Mouse (Mus musculus): ENCODE measurements around the gene Pigs.

Pigs gene

GRCm38 (mm10) chr11:78341702-78342101 is 13.5 kb downstream of the Pigs start:
- no peak for DNase-seq

- peak; percentile 78 for DNase-seq
These were observed 15.4 kb downstream of the Pigs start, which contains the start of gene Unc119 for GRCm38 (mm10) chr11:78343381-78344327. Gene Unc119 (plus strand): TSS chr11:78343482.

DNA sequence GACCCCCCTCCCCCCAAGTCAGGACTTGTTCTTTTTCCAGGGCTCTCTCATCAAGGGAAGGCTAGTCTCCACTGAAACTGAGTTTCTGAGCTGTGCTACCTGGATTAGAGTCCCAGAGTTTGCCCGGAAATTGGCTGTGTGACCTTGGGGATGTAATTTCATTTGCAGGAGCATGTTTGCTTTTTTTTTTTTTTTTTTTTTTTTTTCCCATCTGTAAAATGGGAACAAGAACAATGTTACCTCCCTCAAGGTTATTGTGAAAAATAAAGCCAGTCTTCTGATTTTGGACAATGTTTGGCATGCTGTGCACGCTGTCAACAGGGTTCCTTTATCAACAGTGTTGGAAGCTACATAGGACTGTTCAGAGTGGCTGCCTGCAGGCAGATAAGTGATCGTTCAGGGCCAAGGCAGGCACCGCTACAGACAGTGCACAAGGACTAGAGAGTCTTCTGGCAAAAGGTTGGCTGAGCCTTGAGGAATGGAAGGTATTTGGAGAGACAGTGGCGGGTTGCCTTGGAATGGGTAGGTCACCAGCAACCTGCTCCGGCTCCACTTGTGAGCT is 16.2 kb downstream of the Pigs start:
- no peak for DNase-seq

DNA sequence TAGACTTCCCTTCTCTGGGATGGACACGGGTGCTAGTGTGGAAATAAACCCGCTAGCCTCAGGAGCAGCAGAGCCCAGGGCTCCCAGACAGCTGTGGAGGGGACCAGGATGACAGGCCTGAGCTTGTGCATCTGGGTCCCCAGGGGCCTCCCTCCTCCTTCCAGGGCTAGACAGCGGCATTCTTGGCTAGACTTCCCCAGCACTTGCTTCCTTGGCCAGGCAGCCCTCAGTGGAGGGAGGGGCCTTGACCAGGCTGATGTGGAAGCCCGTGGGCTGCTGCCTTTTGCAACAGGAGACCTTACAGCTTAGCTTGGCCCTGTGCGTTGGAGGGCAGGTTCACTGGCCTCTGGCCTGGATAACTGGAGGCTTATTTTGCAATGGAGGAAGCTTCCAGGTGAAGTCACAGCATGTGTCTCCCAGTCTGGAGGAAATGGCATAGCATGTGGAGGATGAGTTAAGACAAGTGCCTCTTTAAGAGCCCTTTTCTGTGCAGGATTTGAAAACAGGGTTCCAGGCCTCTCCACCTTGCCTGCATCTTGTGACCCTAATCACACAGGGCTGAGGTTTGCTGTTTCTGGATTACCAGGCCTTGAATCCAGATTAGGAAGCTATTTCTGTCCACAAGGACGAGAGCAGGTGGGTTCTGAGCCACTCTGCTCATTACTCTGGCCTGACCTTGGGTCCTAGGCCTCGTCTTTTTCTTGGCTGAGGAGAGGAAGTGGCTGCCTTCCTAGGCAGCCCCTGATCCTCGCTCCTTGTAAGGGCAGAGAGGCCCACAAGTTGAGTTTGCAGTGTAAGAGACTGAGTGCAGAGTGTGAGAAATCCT is 16.9 kb downstream of the Pigs start:
- peak; percentile 60 for DNase-seq

DNA sequence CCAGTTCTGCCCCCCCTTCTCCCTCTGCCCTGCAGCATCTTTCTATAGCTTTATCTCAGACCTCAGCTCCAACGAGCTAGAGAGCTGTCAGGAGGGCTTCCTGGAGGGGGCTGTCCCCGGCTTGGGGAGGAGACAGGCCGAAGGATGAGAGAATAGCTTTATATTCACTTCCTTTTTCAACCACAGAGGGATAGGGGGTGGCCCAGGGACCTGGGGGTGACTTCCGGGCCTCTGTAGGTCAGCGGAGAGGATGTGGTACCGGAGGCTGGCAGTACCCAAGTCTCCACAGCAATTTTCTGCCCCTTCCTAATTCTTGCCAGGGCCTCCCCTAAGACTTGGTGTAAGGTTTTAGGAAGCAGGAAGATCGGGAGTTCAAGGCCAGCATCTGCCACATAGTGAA is 17.6 kb downstream of the Pigs start:
- peak; percentile 28 for DNase-seq

DNA sequence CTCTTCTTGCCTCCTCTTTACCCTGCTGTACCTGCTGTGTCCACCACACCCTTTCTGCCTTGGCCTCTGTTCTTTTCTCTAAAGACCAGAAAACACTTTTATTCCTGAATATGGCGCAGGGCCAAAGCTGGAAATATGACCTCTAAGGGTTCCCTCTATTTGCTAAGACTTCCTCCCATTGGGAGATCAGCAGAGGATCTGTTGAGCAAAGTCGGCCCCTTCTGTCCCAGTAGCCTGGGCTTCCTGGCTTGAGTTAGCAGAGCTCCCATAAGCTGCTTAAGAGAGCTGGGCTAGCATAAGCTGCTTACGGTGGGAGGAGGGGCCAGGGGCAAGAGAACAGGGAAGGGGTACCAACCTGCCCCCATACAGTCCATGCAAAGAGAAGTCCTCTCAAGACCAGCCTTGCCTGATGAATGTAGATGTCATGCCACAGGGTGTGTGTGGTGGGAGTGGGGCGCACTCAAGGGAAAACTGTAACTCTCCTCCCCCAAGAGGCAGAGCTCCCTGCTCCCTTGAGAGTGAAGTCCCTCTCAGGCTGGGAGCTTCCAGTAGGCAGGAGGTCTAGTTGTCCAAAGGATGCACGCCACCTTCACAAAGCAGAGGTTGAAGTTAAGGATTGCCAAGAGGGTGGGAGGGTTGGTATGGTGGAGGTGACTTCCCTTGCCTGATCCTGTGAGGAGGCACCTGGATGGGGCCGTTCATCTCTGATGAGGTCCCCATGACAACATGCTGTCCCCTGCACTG is 18.3 kb downstream of the Pigs start:
- no peak for DNase-seq

DNA sequence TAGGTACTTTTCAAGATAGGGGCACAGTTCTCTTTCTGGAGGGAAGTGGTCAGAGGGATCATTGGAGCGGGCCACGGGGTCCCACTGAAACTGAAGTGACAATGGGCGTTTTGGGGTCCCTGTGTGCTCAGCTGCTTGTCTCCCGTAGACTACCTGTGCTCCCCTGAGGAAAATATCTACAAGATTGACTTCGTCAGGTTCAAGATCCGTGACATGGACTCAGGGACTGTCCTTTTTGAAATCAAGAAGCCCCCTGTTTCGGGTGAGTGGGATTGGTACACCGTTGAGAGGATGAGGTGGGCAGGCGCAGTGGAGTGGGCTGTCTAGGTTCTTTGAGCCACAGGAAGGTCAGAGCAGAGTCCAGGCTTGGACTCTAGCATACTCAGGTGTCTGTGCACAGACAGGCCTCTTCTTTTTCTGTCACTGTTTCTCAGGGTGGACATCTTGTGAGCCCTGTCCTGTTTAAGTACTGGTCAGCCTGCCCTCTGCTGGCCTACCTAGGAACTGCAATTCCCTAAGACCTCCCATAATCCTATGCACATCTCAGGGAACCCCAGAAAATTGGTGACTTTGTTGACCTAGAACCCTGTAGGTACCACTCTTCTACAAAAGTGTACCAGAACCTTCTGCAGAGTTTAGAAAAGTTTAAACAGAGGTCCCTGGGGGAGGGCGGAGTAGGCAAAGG is 19.0 kb downstream of the Pigs start:
- DNase-seq: peak; percentile 84

DNA sequence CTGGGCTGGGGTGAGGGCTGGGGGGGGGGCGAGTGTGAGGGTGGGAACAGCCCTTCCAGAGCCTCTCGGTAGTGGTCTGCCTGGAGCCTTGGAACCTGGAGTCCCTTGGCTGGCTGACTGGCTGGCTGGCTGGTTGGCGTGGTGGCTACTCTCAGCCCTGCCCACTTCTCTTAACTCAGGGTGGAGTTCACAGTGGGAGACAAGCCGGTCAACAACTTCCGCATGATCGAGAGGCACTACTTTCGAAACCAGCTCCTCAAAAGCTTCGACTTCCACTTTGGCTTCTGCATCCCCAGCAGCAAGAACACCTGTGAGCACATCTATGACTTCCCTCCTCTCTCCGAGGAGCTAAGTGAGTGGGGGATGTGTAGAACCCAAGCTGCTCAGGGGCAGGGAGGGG is 19.7 kb downstream of the Pigs start:
- peak; percentile 46 for DNase-seq

- no peak for DNase-seq
These were observed 20.3 kb downstream of the Pigs start for GRCm38 (mm10) chr11:78348474-78348873.

DNA sequence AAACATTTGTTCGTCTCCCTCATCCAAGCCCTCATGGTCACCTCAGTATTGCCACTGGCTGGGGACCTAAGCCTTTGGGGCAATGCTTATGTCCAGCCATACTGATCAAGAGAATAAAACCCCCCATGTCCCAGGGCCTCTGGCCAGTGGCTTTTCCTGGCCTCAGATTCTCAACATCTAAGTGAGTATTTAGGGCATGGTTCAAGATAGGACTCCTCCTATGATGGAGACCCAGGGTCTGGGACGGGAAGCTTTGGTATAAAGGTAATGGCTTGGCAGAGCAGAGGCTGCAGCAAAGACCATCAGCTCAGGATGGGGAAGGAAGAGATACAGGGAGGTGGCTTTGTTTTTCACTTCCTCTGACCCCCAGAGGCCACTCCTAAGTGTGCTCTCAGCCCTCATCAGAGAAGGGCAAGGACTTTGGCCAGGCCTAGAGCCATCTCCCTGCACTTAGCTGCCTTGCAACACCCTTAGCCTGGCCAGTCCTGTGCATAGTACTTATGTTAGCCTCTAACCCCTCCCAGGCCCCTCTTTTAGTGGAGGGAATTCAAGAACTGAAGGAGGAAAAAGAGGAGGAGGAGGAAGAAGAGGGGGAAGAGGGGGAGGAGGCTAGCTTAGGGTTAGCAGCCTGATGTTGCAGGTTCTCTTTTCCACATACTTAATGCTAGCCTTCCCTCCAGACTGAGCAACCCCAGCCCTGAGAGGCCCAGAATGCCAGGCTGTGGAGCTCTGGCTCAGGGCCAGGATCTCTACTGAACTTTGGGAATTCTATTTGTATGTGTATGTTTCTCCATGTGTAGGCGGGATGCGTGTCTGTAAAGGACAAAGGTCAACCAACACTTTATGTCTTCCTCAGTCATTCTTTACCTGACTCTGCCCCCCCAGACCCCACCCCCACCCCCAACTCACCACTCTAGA is 21.5 kb downstream of the Pigs start:
- DNase-seq: no peak

GRCm38 (mm10) chr11:78353081-78353480 is 24.9 kb downstream of the Pigs start:
- no peak for DNase-seq

DNA sequence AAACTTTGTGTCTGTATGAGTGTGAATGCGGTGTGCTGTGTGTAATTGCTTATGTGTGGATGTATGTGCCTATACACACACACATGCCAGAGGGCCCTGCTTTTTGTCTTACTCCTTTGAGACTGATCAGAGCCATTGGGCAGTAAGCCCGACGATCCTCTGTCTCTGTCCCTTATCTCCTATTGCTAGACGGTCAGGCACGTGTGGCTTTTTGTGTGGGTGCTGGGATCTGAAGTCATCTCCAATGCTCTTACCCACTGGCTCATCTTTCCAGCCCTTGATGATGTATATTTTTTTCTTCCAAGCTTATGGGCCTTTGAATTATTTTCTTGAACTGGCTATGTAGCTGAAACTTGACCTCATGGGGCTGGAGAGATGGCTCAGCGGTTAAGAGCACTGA is 26.7 kb downstream of the Pigs start:
- no peak for DNase-seq

GRCm38 (mm10) chr11:78355471-78356238 is 27.4 kb downstream of the Pigs start:
- DNase-seq: peak; percentile 83

DNA sequence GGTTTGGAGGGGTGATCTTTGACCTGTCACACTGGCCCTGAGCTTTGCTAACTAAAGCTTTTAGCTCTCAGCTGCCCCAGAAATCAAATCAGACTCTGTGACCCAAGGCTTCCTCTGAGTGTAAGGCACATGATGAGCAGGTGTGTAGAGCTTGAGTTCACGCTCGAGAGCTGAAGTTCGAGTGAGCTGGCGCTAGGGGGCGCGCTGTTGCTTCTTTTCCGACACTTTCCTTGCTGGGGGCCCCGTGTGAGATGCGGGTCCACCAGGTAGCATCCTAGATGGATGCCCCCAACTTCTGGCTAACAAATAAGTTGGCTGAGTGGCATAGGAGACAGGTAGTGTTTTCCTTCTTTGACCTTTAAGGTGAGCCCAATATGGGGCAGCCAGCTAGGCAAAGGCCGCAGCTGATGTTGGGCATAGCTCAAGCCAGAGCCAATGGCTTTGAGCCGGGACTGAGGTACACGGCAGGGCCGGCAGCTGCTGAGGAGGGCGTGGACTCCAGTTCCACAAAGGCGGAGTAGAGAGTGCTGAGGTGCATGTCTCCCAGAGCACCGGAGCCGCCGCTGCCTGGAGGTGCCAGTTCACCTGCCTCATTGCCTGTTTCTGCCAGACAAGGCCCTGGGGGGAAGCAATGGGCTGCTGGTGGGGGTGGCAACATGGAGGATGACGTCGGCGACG is 30.3 kb downstream of the Pigs start:
- DNase-seq: peak; percentile 48

DNA sequence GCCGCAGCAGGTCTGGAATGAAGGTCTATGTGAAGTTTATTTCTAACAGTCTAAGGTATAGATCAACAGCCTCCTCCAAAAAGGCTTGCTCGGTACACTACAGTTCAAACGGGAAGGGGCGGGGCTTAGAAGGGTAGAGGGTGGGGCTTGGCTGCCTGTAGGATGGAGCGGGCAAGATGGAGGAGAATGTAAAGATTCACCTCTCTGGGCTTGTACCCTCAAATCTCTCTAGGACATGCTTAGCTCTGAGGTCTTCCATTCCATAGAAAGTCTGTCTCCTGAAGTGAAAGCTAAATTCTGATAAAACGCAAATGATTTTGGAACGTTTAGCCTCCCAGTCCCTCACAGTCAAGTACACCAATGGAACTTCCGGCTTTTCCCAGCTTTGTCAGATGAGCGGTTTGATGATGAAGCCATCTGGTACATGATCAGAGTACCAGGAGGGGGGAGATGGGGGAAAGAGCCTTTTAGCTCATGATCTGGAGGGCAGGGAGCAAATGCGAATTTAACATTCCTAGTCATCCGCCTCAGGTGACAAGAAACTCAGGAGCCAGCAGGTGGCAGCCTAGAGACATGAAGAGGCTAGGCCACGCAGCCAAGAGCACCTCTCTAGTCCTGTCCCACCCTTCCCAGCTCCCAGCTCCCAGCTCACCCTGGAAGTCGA is 32.0 kb downstream of the Pigs start:
- peak; percentile 88 for DNase-seq

- DNase-seq: no peak
These were observed 32.5 kb downstream of the Pigs start for GRCm38 (mm10) chr11:78360789-78361131.

- no peak for DNase-seq
These were observed 35.2 kb downstream of the Pigs start for GRCm38 (mm10) chr11:78363309-78364007.

- no peak for DNase-seq
These were observed 35.9 kb downstream of the Pigs start for GRCm38 (mm10) chr11:78364103-78364502.

Measured in lung, postnatal 14 days (tissue).